Mouse (Mus musculus) small intestine, adult 2 months (tissue): ENCODE data around the gene Tdrd7.

Experiments
- CTCF ChIP-seq: fragments of 200-500 bp; IDR thresholded peaks from 2 replicates; pipeline ENCODE4 v1.5.1; 2012; ENCODE audit warnings: low read depth, mild to moderate bottlenecking, control low read depth, inconsistent platforms, low read length, moderate library complexity, mixed read lengths; ENCODE audit not compliant: insufficient replicate concordance, insufficient read length; ENCODE audit errors: extremely low read depth
- POLR2A ChIP-seq: fragments of 200-500 bp; IDR thresholded peaks from 2 replicates; pipeline ENCODE4 v1.6.1; 2012; ENCODE audit warnings: low read depth, mild to moderate bottlenecking, control low read depth, inconsistent platforms, low read length, moderate library complexity

GRCm38 (mm10) chr4:45970048-45970560 is 5.0 kb downstream of the Tdrd7 start:
- no peak for TF ChIP-seq CTCF
- TF ChIP-seq POLR2A = no peak
